Mouse (Mus musculus): ENCODE measurements around the gene Setd4.

GRCm38 (mm10) chr16:93594448-93594847, 9.4 kb downstream of the Setd4 start:
- TF ChIP-seq EP300 (IDR thresholded peaks at IDR 0.05; ENCODE audit: low read depth) (no peak), CTCF (IDR thresholded peaks at IDR 0.05; ENCODE audit: low read depth) (no peak)

Measured in liver, embryonic 14.5 days (tissue).